Mouse (Mus musculus): ENCODE data around the gene Afmid. TPM values are rescaled to one million over a fixed set of nuclear protein-coding genes. Genes with fewer than 3 reads are reported as not detected.

Afmid gene
- polyA plus RNA-seq, 1 experiment from 2014 or later = 9.6 TPM

DNA sequence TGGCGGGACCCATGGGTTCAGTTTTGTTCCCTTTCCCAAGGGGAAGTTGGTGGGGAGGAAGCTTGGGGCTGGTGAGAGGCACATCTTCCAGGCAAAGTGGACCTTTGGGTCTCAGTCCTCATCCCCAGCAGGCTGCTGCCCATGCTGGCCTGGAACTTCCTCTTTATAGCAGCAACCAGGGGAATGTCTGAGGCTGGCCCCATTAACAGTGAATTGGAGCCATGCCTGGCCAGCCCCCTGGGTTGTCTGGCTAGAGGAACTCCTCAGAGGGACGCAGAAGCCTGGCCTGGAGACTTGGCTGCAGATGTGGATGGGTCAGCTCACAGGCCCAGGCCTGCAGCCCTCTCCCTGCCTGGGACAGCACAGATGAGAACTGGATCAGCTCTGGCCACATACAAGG is 39.1 kb downstream of the Afmid start:
- H3K36me3 ChIP-seq (ENCODE audit: control insufficient read depth, insufficient read depth, low read length) = no peaks in the 10 kb centered on the region; the same call in 1 of the 2 replicates
- 0 out of 2 replicates have a peak overlapping the region, but pooled peaks have one; percentile 56 for H3K9ac ChIP-seq (ENCODE audit: low read depth, low read length)
- no peak overlapping the region for H3K4me2 ChIP-seq (ENCODE audit: low read depth, low read length)
- H3K4me1 ChIP-seq (ENCODE audit: control insufficient read depth, insufficient read depth, low read length) = peaks cover 38% of the 10 kb centered on the region
- H3K4me3 ChIP-seq (ENCODE audit: low read length) = no peak overlapping the region
- peak overlapping the region; percentile 92 for H3K27ac ChIP-seq (ENCODE audit: low read length)
- H3K27me3 ChIP-seq (replicated peaks; ENCODE audit: control insufficient read depth, insufficient read depth, low read length) = peaks cover 11% of the 10 kb centered on the region
- no peak for ATAC-seq
- H3K9me3 ChIP-seq (ENCODE audit: control insufficient read depth, low read length) = no peaks in the 10 kb centered on the region
- WGBS = 67% methylated on average over 2 of the region's 2 CpGs

DNA sequence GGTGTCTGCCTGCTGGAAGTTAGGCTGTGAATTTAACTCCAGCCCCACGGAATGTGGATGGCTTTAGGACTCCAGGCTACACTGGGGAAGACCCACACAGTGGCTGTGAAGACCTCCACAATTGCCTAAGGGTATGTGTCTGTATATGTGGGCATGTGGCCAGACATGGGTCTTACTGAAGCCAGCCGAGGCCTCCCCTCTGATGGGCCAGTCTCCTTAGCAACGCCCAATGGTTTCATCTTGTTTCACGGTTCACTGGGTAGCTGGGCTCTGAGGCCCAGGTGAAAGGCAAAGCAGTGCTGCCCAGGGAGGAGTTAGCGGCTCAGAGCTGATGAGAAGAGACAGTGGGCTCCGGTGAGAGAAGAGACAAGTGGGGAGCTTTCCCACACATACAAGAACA is 40.3 kb downstream of the Afmid start:
- ATAC-seq = no peak
- Histone ChIP-seq H3K36me3 (ENCODE audit: control insufficient read depth, insufficient read depth, low read length) (no peaks in the 10 kb centered on the region; the same call in 1 of the 2 replicates), H3K4me3 (ENCODE audit: low read length) (no peak overlapping the region), H3K27ac (ENCODE audit: low read length) (no peak overlapping the region), H3K27me3 (replicated peaks; ENCODE audit: control insufficient read depth, insufficient read depth, low read length) (peaks cover 3% of the 10 kb centered on the region; the same call in 1 of the 2 replicates), H3K4me1 (ENCODE audit: control insufficient read depth, insufficient read depth, low read length) (peaks cover 32% of the 10 kb centered on the region), H3K9me3 (ENCODE audit: control insufficient read depth, low read length) (no peaks in the 10 kb centered on the region), H3K4me2 (ENCODE audit: low read depth, low read length) (no peak overlapping the region), H3K9ac (ENCODE audit: low read depth, low read length) (peak overlapping the region; percentile 56; the same call in 1 of the 2 replicates)
- WGBS = 39% methylated on average over 6 of the region's 6 CpGs

GRCm38 (mm10) chr11:117870688-117871365 is 45.1 kb downstream of the Afmid start:
- no peaks in the 10 kb centered on the region for H3K27me3 ChIP-seq (replicated peaks; ENCODE audit: control insufficient read depth, insufficient read depth, low read length)
- ATAC-seq = 0 out of 2 replicates have a peak, but pooled peaks have one; percentile 7
- H3K4me3 ChIP-seq (ENCODE audit: low read length) = no peak overlapping the region
- H3K4me2 ChIP-seq (ENCODE audit: low read depth, low read length) = no peak overlapping the region
- H3K4me1 ChIP-seq (ENCODE audit: control insufficient read depth, insufficient read depth, low read length) = peaks cover 19% of the 10 kb centered on the region
- 0 out of 2 replicates have a peak overlapping the region, but pooled peaks have one; percentile 24 for H3K9ac ChIP-seq (ENCODE audit: low read depth, low read length)
- no peaks in the 10 kb centered on the region for H3K9me3 ChIP-seq (ENCODE audit: control insufficient read depth, low read length)
- no peak overlapping the region for H3K27ac ChIP-seq (ENCODE audit: low read length)
- H3K36me3 ChIP-seq (ENCODE audit: control insufficient read depth, insufficient read depth, low read length) = no peaks in the 10 kb centered on the region; the same call in 1 of the 2 replicates
- WGBS = 36% methylated on average over 12 of the region's 12 CpGs

GRCm38 (mm10) chr11:117871376-117871775 is 45.7 kb downstream of the Afmid start:
- H3K4me1 ChIP-seq (ENCODE audit: control insufficient read depth, insufficient read depth, low read length) = peaks cover 15% of the 10 kb centered on the region
- H3K4me3 ChIP-seq (ENCODE audit: low read length) = no peak overlapping the region
- no peaks in the 10 kb centered on the region for H3K9me3 ChIP-seq (ENCODE audit: control insufficient read depth, low read length)
- H3K9ac ChIP-seq (ENCODE audit: low read depth, low read length) = no peak overlapping the region
- no peak overlapping the region for H3K27ac ChIP-seq (ENCODE audit: low read length)
- no peak overlapping the region for H3K4me2 ChIP-seq (ENCODE audit: low read depth, low read length)
- no peak for ATAC-seq
- no peaks in the 10 kb centered on the region; the same call in 1 of the 2 replicates for H3K36me3 ChIP-seq (ENCODE audit: control insufficient read depth, insufficient read depth, low read length)
- no peaks in the 10 kb centered on the region for H3K27me3 ChIP-seq (replicated peaks; ENCODE audit: control insufficient read depth, insufficient read depth, low read length)
- WGBS = 69% methylated on average over 5 of the region's 5 CpGs

- no peak for ATAC-seq
- Histone ChIP-seq H3K4me3 (ENCODE audit: low read length) (no peak overlapping the region), H3K27me3 (replicated peaks; ENCODE audit: control insufficient read depth, insufficient read depth, low read length) (no peaks in the 10 kb centered on the region), H3K4me1 (ENCODE audit: control insufficient read depth, insufficient read depth, low read length) (peaks cover 15% of the 10 kb centered on the region), H3K9me3 (ENCODE audit: control insufficient read depth, low read length) (no peaks in the 10 kb centered on the region), H3K27ac (ENCODE audit: low read length) (no peak overlapping the region), H3K36me3 (ENCODE audit: control insufficient read depth, insufficient read depth, low read length) (no peaks in the 10 kb centered on the region; the same call in 1 of the 2 replicates), H3K4me2 (ENCODE audit: low read depth, low read length) (peak overlapping the region; percentile 86), H3K9ac (ENCODE audit: low read depth, low read length) (no peak overlapping the region)
- 55% methylated on average over 12 of the region's 12 CpGs for WGBS
Observed at GRCm38 (mm10) chr11:117871911-117872584, 46.3 kb downstream of the Afmid start.

GRCm38 (mm10) chr11:117872861-117873608 is 47.3 kb downstream of the Afmid start, which contains the start of gene Tha1:
Tha1 (minus strand) TSS chr11:117873481.
- WGBS = 2% methylated on average over 51 of the region's 51 CpGs
- Histone ChIP-seq H3K9ac (ENCODE audit: low read depth, low read length) (peak within 1 kb of the TSS; percentile 85), H3K4me1 (ENCODE audit: control insufficient read depth, insufficient read depth, low read length) (peaks cover 18% of the 10 kb centered on the region), H3K27me3 (replicated peaks; ENCODE audit: control insufficient read depth, insufficient read depth, low read length) (no peaks in the 10 kb centered on the region), H3K4me3 (ENCODE audit: low read length) (peak within 1 kb of the TSS; percentile 70), H3K9me3 (ENCODE audit: control insufficient read depth, low read length) (no peaks in the 10 kb centered on the region), H3K36me3 (ENCODE audit: control insufficient read depth, insufficient read depth, low read length) (no peaks in the 10 kb centered on the region; the same call in 1 of the 2 replicates), H3K4me2 (ENCODE audit: low read depth, low read length) (peak within 1 kb of the TSS; percentile 86), H3K27ac (ENCODE audit: low read length) (peak within 1 kb of the TSS; percentile 31)
- peak; percentile 81 for ATAC-seq

DNA sequence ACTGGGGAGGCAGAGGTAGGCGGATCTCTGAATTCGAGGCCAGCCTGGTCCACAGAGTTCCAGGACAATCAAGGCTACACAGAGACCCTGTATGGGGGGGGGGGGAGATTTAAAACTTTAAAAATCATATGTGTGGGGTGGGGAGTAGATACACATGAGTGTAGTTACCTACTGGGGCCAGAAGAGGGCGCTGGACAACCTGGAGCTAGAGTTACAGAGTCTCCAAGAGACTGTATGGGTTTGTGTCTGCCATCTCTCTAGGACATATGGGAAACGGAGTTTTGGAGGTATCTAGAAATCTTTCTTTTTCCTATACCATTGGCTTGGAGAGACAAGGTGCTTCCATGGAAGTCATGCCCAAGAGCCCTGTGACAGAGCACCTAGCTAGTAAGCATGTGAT is 48.7 kb downstream of the Afmid start:
- H3K4me3 ChIP-seq (ENCODE audit: low read length) = no peak overlapping the region
- no peak overlapping the region for H3K4me2 ChIP-seq (ENCODE audit: low read depth, low read length)
- H3K9me3 ChIP-seq (ENCODE audit: control insufficient read depth, low read length) = no peaks in the 10 kb centered on the region
- whole genome bisulfite sequencing = 63% methylated on average over 4 of the region's 4 CpGs
- no peaks in the 10 kb centered on the region; the same call in 1 of the 2 replicates for H3K36me3 ChIP-seq (ENCODE audit: control insufficient read depth, insufficient read depth, low read length)
- H3K4me1 ChIP-seq (ENCODE audit: control insufficient read depth, insufficient read depth, low read length) = peaks cover 29% of the 10 kb centered on the region
- H3K27ac ChIP-seq (ENCODE audit: low read length) = no peak overlapping the region
- no peak for ATAC-seq
- no peaks in the 10 kb centered on the region for H3K27me3 ChIP-seq (replicated peaks; ENCODE audit: control insufficient read depth, insufficient read depth, low read length)
- H3K9ac ChIP-seq (ENCODE audit: low read depth, low read length) = no peak overlapping the region

DNA sequence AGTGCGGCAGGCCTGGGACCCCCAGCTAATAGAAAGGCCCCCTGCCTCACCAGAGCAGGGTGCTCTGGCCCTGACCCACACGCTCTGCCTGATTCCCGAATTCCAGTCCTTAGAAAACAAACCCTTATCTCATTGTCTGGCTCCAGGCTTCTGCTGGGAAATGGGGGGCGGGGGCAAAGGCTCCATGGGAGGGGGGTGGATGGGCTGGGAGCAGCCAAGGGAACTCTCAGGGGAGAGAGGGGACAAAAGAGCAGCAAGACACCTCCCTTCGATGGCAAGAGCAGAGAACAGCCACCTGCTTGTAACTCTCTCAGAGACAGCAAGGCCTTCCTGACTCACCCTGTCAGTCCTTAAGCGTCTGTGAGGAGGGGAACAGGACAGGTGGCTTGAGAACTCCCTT is 50.0 kb downstream of the Afmid start:
- H3K4me3 ChIP-seq (ENCODE audit: low read length) = no peak overlapping the region
- H3K9me3 ChIP-seq (ENCODE audit: control insufficient read depth, low read length) = no peaks in the 10 kb centered on the region
- ATAC-seq = no peak
- no peak overlapping the region for H3K4me2 ChIP-seq (ENCODE audit: low read depth, low read length)
- WGBS = 29% methylated on average over 6 of the region's 6 CpGs
- peaks cover 24% of the 10 kb centered on the region for H3K4me1 ChIP-seq (ENCODE audit: control insufficient read depth, insufficient read depth, low read length)
- no peaks in the 10 kb centered on the region for H3K27me3 ChIP-seq (replicated peaks; ENCODE audit: control insufficient read depth, insufficient read depth, low read length)
- no peaks in the 10 kb centered on the region for H3K36me3 ChIP-seq (ENCODE audit: control insufficient read depth, insufficient read depth, low read length)
- no peak overlapping the region for H3K27ac ChIP-seq (ENCODE audit: low read length)
- H3K9ac ChIP-seq (ENCODE audit: low read depth, low read length) = no peak overlapping the region

All from intestine, embryonic 16.5 days (tissue).